Mouse (Mus musculus) G1E (cell line): Measurements from ENCODE around the gene Ptpn13.

Experiments
- CTCF ChIP-seq: IDR thresholded peaks from 2 replicates; pipeline ENCODE4 v1.5.1; 2012; ENCODE audit warnings: low read depth, low read length, inconsistent platforms, mixed read lengths
- TAL1 ChIP-seq: conservative IDR thresholded peaks from 2 replicates; pipeline ENCODE4 v1.6.1; 2012; ENCODE audit warnings: low read depth, low read length, inconsistent platforms, mixed read lengths

GRCm38 (mm10) chr5:103460903-103461302 is 35.9 kb downstream of the Ptpn13 start:
- TF ChIP-seq CTCF (no peak), TAL1 (no peak)
